Mouse (Mus musculus): ENCODE measurements around the gene Ltv1.
A peak's percentile ranks its signal among the peaks of the same experiment; 100 is the strongest.

The Ltv1 gene

DNA sequence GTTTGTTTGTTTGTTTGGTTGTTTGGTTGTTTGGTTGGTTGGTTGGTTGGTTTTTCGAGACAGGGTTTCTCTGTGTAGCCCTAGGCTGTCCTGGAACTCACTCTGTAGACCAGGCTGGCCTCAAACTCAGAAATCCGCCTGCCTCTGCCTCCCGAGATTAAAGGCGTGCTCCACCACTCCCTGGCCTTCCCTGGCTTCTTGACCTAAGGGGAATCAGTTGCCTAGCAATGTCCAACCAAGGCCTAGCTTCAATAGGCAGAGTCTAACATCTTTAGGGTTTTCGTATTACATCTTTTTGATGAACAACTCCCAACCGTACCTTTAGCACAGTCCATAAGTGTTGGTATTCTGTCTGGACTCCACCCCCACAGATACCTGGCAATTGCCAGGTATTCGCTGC, 528 bp upstream of the Ltv1 start:
- peak; percentile 56 for DNase-seq (ENCODE audit: low read depth, low spot score)

DNA sequence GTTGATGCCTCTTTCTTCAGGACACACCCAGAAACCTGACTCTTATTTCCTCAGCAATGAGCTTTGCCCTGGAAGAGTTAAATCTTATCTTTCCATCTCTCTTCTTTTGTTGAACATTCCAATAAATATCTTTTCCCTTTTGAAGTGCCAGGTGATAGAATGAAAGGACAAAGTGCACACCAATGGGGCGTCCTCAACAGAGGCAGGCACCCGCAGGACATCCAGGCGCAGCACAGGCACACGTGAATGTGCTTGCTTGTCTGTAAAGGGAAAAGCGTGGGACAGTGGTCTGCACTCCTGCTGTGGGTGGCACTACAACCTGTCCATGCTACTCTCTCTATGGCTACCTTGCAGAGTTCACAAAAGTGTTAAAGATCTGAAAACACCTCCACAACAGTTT, 3.1 kb downstream of the Ltv1 start:
- DNase-seq (ENCODE audit: low read depth, low spot score): no peak

DNA sequence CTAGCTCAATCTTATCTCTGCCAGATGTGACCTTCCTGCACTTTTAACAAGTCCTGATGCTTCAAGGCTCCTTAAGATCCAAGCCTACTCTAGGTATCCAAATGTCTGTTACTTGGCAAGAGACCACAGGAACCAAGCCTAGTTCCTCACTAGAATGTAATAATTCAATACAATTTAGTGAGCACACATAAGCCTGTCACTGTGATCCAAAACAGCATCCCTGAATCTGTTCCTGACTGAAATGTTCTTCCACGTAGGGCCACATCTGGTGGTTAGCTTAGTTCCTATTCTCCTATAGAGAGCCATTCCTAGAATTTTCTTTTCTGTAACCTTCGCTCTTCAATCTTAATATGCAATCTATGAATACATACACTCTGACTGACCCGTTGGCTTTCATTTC, 6.2 kb downstream of the Ltv1 start:
- DNase-seq (ENCODE audit: low read depth, low spot score): no peak

DNA sequence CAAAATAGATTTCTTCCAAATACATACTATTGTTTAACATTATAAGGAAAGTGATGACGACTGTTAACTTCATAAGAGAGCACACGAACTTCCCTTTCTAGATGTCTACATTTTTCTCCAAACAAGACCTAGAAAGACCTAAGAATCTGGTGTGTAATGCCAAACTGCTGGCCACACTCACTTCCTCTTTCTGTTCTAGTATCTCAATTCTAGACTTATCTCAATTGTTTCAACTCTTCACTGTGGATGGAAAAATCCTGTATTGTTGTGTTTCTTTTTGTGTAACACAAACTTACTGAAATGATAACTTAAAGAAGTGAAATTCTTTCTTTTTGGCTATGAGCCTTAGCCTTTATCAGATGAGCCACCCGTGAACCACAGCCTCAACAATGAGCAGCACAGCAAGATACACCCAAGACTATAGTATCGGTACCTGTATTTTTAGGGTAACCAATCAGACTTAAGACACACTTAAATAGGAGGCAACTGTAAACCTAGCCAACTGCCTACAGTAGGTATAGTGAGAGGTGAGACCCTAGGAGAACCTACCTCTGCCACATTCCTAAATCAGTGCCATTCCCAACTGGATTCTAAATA, 8.7 kb downstream of the Ltv1 start:
- no peak for DNase-seq (ENCODE audit: low read depth, low spot score)

DNA sequence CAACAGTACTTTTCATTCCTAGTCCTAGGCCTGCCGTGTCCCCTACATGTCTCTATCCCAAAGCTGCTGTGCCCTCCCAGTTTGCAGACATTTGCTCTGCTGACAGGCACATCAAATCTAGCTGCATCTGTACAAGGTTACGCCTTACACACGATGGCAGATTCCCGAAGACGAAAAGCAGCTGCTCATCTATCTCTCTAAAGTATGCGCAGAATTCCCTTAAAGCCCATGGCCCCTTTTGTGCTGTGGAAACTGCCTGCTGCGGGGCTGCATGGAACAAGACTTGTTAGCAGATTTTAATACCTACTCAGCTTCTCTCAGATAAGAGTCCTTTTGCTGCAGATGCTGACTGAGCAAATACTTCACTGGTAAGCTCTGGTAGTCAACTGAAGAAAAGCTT, 12.8 kb downstream of the Ltv1 start:
- DNase-seq (ENCODE audit: low read depth, low spot score): no peak

DNA sequence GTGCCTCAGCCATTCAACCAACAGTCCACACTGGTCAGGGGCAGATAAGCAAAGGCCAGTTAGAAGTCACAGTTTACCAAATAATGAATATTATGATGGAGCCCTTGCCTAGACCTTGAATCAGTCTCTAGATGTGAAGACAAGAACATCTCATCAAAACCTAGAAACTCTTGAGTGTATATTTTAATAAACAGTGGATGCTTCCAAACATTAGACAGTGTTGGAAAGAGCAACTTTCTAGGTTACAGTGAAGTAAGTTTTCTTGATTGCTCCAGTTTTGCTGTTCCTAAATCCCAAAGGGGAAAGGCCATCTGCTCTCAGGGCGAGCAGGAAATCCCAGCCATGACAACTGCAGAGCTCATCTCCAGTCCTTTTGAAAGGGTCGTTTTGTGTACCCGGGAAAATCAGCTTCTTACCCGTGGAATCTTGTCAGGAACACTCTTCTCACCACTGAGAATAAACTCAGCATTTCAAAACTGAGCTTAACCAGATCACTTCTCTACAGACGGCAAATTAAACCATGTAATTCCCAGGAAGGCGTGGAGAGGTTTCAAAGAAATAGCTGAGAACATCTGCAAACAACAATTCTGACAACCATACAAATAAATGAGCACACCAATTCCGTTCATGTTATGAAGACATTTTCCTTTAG, 14.9 kb downstream of the Ltv1 start, which contains the start of gene Zc2hc1b:
Gene Zc2hc1b (minus strand): TSS at position 51 of the 652 bp plus-strand sequence.
- DNase-seq (ENCODE audit: low read depth, low spot score): no peak

DNA sequence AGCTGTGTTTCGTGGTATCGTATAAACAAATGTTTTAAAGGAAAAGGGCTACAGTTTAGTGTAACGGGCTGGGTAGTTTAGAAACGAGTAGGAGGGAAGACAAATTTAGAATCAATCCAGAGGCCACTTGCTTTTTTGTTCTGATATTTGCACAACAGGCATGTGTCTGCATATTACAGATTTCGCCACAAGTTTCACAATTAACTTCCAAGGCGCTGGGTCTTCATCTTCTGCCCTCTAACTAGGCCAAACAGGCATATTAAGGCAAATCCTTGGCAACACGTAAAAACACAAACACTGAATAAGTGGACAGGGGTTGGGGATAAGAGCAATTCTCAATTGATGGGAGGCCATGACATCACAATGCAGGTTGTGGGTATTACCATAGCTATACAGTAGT, 17.1 kb downstream of the Ltv1 start:
- no peak for DNase-seq (ENCODE audit: low read depth, low spot score)

DNA sequence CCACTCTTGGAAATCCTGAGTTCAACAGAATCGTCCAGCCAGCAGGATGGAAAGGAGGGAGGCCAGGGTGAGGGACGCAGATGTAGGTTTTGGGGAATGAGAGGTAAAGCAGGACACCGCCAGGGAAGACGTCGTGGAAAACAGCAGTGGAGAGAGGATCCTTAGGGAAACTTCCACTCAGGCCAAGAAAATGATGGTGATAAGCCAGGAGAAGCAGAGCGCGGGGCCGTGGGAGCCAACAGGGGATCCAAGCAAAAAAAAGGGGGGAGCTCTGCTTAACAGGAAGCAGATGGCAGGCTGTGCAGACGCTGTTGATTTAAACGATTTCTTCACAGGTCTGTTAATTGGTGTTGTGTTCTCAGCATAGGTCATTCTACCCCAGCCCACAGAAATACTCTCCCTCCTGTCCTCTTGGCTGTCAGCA, 20.2 kb downstream of the Ltv1 start:
- DNase-seq (ENCODE audit: low read depth, low spot score): no peak

DNA sequence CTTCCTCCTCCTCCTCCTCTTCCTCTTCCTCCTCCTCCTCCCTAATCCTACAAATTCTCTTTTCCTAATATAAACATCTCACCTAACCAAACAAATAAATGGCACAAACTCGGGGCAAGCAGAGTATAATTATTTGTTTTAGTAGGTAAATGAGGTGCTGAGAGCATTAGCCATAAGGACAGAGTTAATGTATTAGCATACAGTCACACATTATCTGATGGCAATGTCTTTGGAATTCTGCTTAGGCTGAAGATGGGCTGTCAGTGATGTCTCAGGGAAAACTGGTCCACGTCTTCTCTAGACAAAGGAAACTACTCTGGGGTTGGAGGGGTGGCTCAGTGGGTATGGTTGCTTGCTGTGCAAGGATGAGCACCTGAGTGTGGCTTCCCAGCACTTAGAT, 21.5 kb downstream of the Ltv1 start:
- no peak for DNase-seq (ENCODE audit: low read depth, low spot score)

DNA sequence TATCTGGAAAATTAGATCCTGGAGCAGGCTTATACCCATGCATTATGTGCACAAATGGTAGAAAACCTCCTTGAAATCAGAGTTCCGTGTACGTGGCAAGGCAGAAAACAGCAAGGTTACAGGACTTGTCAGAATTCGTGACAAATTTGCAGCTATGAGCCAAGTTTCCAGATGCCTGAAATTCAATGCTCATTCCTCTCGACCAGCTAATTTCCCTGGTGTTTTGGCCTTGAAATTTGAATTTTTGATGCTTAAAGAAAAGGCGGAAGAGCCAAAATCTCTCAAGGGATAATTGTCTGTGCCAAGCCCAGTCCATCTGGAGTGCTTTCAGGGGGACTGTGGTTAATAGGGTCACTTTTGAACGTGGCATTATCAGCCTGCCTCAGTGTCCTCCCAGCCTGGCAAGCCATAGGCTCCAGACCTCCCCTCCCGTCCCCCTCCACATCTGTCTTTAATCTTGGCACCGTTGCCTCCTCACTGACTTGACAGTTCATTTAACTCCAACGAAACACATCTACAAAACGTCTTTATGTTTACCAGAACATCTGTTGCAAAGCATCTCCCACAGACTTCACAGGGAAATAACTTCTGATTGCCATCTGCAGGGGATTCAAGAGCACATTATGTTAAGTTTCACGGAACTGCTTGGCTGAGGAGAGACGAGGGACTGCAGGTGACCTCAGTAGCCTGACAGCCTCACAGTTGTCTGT, 22.1 kb downstream of the Ltv1 start:
- no peak for DNase-seq (ENCODE audit: low read depth, low spot score)

DNA sequence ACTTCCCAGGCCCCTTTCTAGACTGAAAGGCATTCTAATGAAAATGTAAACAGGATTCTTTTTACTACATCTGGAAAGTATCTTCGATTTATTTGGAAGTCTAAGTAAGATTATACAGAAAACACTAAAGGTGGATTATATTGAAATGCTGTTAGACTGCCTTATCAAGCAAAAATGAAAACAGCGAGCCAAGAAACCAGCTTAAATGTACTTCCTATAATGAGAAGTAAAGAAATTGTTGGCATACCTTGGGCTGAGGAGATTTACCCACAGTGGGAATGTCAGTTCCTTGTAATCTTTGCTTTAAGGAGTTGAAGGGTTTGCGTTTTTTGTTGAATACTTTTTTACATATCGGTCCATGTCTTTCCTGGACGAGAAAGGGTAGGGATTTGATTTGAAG, 24.5 kb downstream of the Ltv1 start:
- DNase-seq (ENCODE audit: low read depth, low spot score): no peak

DNA sequence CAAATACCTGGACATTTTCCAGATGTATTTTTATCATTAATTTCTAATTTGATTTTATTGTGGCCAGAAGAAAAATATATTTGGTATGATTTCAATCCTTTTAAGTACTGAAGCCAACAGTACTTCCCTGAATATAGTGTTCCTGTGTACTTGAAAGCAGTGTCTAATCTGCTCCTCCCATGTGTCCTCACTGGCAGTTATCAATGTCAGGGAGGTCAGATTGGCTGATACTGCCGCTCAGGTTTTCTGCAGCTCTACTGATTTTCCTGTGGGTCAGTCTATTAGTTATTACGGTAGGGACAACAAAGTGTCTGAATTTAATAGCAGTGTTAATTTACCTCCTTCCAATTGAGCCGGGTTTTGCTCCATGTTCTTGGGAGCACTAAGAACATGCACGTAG, 30.9 kb downstream of the Ltv1 start:
- no peak for DNase-seq (ENCODE audit: low read depth, low spot score)

DNA sequence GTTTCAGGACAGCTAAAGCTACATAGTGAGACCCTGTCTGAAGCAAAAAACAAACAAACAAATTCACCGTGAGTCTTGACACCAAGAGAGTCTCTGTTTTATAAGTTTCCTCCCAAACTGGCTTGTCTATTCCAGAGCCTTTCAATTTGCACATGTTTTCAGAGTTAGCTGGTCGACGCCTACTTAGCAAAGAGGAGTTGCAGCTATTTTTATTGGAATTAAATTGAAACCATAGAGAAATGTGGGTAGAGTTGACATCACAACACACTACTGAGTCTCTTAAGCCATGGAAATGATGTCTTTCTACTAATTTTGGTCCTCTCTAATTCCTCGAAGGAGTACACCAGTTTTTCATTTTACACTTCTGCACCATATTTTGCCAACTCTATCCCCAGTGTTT, 32.1 kb downstream of the Ltv1 start:
- no peak for DNase-seq (ENCODE audit: low read depth, low spot score)

DNA sequence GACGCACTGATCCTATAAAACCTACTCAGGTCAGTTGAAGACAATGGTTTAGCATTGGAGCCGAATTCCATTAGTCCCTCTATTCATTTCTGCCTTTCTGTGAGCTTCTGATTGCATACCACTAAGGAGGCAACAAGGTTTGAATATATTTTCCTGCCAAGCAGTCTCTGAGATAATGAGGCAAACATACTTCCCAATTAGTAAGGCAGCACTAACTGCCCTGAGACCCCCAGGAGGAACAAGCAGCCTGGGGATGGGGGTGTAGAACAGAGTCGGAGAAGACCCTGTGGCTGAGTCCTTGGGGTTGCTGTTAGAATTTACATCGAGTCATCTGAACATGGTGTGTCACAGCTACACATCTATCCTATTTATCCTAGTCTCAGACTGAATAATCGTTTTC, 37.6 kb downstream of the Ltv1 start:
- DNase-seq (ENCODE audit: low read depth, low spot score): no peak

DNA sequence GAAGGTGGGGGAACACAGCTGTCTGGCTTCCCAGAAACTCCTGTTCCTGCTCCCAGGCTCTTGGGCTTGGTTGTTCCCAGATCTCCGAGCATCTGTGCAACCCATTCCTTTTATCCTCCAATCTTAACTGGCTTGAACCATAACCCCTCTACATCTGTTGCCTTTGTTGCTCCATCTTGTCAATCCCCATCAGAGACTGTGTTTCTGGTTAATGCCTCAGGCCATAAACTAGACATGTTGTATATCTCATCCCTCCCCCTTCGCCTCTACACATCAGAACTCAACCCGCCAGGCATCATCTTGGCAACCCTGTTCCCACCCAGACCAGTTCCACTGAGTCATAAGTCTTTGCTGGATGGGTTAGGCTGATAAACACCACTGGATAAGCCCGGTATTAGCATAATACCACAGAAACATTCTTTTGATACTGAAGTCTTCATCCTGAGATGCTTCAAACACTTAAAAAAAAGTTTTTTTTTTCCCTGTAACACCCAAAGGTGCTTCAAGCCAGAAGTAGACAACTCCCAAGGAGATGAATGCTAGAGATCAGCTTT, 40.1 kb downstream of the Ltv1 start:
- DNase-seq (ENCODE audit: low read depth, low spot score): no peak

DNA sequence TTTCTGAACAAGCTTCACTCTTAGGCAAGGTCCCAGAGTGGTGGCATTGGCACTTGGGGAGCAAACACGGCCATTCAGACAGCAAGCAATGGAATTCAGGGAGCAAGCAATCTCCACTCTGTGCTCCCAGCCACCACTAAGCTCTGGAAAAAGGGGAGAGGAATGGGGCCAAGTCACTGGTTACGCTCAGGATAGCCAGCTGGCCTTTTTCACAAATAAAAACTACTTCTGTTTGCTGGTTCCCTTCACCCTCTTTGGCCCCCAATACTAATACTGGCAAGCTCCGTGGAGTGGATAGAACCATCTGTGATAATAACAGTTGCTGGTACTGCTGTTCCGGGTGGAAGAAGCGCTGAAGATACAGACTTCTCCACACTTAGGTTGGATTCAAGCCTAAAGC, 41.6 kb downstream of the Ltv1 start:
- DNase-seq (ENCODE audit: low read depth, low spot score): no peak

DNA sequence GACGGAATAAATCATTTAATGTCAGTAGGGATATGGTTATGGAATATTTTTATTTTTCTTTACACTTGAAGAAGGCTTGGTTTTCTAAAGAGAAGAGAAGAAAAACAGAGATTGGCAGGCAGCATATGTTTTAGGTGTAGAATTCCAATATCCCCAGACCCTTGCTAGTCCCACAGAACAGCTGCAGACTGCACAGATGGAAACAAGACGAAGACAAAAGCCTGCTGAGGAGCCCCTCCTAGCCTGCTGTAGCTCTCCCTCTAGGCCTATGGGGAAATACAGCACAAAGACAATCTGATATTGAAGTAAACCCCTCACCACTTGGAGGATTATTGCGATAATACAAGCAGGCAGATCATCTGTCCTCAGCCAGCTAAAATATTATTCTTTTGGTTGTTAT, 42.5 kb downstream of the Ltv1 start:
- no peak for DNase-seq (ENCODE audit: low read depth, low spot score)

DNA sequence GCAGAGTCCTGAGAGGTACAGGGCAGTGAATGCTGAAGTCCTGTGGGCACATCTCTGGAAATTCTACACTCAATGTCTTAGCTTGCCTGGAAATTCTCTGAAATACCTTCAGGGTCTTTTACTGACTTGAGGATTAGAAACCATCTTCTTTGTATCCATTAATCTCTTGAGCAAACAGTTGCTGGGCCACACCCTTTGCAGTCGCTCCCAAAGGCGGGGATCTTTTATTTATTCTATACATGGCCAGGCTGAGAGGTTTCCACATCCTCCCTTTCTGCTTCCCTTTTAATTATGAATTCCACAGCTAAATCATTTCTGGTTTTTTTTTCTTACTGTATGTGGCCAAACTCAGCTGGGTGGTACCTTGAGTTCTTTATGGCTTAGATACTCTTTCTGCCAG, 52.5 kb downstream of the Ltv1 start:
- no peak for DNase-seq (ENCODE audit: low read depth, low spot score)

DNA sequence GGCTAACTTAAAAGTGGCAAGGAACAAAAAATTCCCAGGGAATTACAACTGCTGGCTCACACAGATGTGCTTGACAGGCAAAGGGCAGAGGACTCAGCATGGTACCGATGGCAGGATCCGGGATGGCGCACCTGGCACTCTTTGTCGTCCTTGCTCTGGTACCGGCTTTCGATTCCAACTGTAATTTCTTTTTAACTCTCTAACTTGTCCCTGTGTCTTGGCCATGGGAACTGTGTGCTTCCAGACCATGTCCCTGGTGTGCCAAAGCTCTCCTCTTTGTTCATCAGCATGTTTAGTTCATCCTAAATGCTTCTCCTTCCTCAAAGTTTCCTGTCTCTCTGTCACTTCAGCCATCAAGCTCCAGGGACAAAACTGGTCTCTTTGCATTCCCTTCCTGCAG, 55.1 kb downstream of the Ltv1 start:
- DNase-seq (ENCODE audit: low read depth, low spot score): no peak

DNA sequence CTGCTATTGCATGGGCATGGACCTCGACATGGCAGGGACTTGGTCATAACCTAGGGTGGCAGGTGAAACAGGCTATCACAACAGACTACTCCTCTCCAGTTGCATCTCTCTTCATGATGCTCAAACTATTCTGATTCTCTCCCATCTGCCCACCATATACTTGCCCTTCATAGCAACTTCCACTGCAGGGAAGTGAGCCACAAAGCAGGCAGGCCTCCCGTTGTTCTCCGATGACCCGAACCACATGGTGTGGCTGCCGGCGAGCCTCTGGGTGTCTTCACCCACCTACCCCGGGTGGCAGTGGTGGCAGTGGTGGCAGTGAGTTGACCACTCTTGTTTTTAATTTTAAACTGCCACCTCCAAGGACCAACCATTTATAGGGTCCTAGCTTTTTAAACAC, 57.2 kb downstream of the Ltv1 start:
- DNase-seq (ENCODE audit: low read depth, low spot score): no peak

DNA sequence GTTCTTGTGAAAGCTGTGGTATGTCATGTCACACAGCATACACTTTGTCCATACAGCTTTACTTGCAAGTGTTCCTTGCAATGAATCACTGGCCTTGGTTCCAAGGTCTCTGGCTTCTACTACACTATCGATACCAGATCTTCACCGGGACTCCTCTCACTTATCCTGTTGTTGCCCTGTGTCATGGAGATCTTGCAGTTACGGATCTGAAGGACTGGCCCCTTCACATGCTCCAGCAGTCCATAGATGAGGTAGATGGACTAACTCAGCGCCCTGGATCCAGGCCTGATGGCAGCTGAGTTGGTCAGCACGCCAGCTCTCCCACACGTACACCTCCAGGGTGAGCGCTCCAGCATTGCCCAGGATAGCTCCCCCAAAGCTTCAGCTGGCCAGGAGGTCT, 57.7 kb downstream of the Ltv1 start:
- no peak for DNase-seq (ENCODE audit: low read depth, low spot score)

DNA sequence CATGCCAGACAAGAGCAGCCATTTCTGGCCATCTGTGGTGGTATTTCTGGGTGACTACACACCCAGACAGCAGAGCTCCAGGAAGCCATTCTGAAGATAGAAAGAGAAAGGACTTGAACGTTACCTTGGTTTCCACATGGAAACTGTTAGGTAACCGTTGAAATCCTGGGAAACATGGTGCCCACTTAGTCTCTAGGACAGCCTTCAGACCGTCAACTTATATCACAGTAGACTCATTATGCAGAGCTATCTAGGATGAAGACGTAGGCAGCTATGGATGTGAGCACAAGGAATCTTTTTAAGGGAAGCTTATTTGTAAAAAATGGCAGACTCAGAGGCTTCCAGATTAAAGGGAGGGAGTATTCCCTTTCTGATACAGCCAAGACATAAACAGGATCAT, 59.1 kb downstream of the Ltv1 start:
- no peak for DNase-seq (ENCODE audit: low read depth, low spot score)
